15 mouse cellular contexts compared by ENCODE assay signal in genomic region chr10:67291087-67291486, GRCm38 (mm10). TPM values are rescaled to one million over a fixed set of nuclear protein-coding genes. Genes with fewer than 3 reads are reported as not detected.
DNase-seq lines count a peak whose midpoint lies in the region; ATAC-seq lines count a peak whose summit lies in the region.
"Had no signal": no experiment of that assay in that cellular context is flagged by ENCODE, and none has a peak within 500 bp of the region (broad histone marks: within the 10 kb centered on the region; RNA-seq: fewer than 3 reads in every experiment).

No protein-coding gene starts in this region.

- H3K4me3 ChIP-seq in liver, embryonic 16.5 days (ENCODE audit: low read depth, low read length), result no peak overlapping the region
- H3K4me3 ChIP-seq: embryonic facial prominence, embryonic 15.5 days; limb, embryonic 12.5 days had no signal

- no peak overlapping the region for H3K9ac ChIP-seq in liver, embryonic 16.5 days (ENCODE audit: low read depth, low read length)
- H3K9ac ChIP-seq: embryonic facial prominence, embryonic 15.5 days; limb, embryonic 12.5 days had no signal

- no peak overlapping the region for H3K4me2 ChIP-seq in liver, embryonic 16.5 days (ENCODE audit: low read depth, low read length)
- H3K4me2 ChIP-seq: embryonic facial prominence, embryonic 15.5 days; limb, embryonic 12.5 days had no signal

- H3K9me3 ChIP-seq in liver, embryonic 16.5 days (replicated peaks; ENCODE audit: control insufficient read depth, low read length), result no peaks in the 10 kb centered on the region
- H3K9me3 ChIP-seq: embryonic facial prominence, embryonic 15.5 days; limb, embryonic 12.5 days had no signal

- ATAC-seq in liver, embryonic 16.5 days (ENCODE audit: low read depth), result no peak
- ATAC-seq in megakaryocyte, adult 5-6 weeks (ENCODE audit: poor library complexity, severe bottlenecking), result peak; percentile 80
- ATAC-seq: forebrain, embryonic 14.5 days; hindbrain, postnatal 0 days had no signal

- H3K27me3 ChIP-seq in liver, embryonic 16.5 days (ENCODE audit: control insufficient read depth, insufficient read depth, low read depth, low read length), result no peaks in the 10 kb centered on the region
- H3K27me3 ChIP-seq: embryonic facial prominence, embryonic 15.5 days; limb, embryonic 12.5 days had no signal

- peaks cover 2% of the 10 kb centered on the region; the same call in 1 of the 2 replicates for H3K4me1 ChIP-seq in liver, embryonic 16.5 days (ENCODE audit: control insufficient read depth, low read depth, low read length)
- H3K4me1 ChIP-seq: limb, embryonic 12.5 days had no signal

- peak; percentile 54 for DNase-seq in adrenal gland, adult 2 months
- DNase-seq in adrenal gland, postnatal 25 days, result no peak
- no peak for DNase-seq in liver
- DNase-seq in adipocyte (ENCODE audit: low spot score), result peak; percentile 96
- DNase-seq in embryo, embryonic 10.5 days (ENCODE audit: low spot score), result no peak
- no peak for DNase-seq in cerebellum, adult 18-20 months
- DNase-seq: kidney, adult 2 months; midbrain, embryonic 14.5 days; right cerebral cortex, postnatal 4 days had no signal

- WGBS in liver, embryonic 16.5 days (ENCODE audit: insufficient replicate concordance), result 62% methylated on average over 8 of the region's 8 CpGs

- H3K27ac ChIP-seq in liver, embryonic 16.5 days (ENCODE audit: low read length), result peak overlapping the region; percentile 19; the same call in 1 of the 2 replicates
- H3K27ac ChIP-seq: embryonic facial prominence, embryonic 15.5 days; hindbrain, postnatal 0 days; limb, embryonic 12.5 days had no signal

- H3K36me3 ChIP-seq in liver, embryonic 16.5 days (ENCODE audit: control insufficient read depth, insufficient read depth), result no peaks in the 10 kb centered on the region
- H3K36me3 ChIP-seq: embryonic facial prominence, embryonic 15.5 days; limb, embryonic 12.5 days had no signal

RNA-seq across cellular contexts. Expression of gene Nrbf2, which starts 6.0 kb away (rescaled TPM):
- total RNA-seq in adrenal gland, adult 2 months (2021), result 10 to 100 TPM; 18.0 to 25.7 TPM
- polyA plus RNA-seq in adrenal gland, adult 2 months (2012; rRNA removed), result 21.8 and 22.6 TPM in 2 replicates
- total RNA-seq in adrenal gland, postnatal 25 days (2021), result 16.0 and 17.1 TPM in 2 replicates
- polyA plus RNA-seq in liver, embryonic 16.5 days (2015; fragmentation: Nextera tagmentation; extraction: Ambion mirVana), result 12.2 and 14.5 TPM in 2 replicates
- 33.4 and 39.7 TPM in 2 replicates for total RNA-seq in megakaryocyte, adult 5-6 weeks (2015)
- 20.7 and 24.6 TPM in 2 replicates for total RNA-seq in megakaryocyte, adult 5-6 weeks (2017)

Comparison
In these comparisons a context has a peak if more than half of its experiments do, and no peak if none do; other contexts are left out.
1. DNase-seq: peak in adrenal gland, adult 2 months (single experiment) and adipocyte (single experiment); none in adrenal gland, postnatal 25 days (single experiment), liver (single experiment), embryo, embryonic 10.5 days (single experiment) and cerebellum, adult 18-20 months (0 of 2).